Mouse (Mus musculus) cerebellum, adult 8-10 months (tissue): Measurements from ENCODE around the gene Pknox2.

Source experiments
- DNase-seq: peaks from one replicate; pipeline ENCODE4 v3.0.0; 2022

The Pknox2 gene

DNA sequence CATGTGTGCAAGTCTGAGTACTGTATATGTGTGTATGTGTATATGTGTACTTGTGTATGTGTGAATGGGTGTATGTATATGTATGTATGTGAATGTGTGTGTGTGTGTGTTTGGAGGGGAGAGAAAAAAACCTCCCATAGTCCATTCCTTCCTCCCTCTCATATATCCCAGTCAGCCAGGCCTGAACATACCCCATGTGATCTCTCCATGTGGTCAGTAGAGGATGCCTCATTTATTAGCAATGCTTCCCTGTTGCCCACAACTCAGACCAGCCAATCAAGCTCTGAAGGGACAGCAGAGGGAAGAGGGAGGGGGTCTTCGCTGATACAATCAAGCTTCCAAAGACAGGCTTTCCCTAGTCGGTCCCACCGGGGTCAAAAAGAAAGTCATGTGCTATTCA, 47.6 kb downstream of the Pknox2 start:
- DNase-seq: no peak

DNA sequence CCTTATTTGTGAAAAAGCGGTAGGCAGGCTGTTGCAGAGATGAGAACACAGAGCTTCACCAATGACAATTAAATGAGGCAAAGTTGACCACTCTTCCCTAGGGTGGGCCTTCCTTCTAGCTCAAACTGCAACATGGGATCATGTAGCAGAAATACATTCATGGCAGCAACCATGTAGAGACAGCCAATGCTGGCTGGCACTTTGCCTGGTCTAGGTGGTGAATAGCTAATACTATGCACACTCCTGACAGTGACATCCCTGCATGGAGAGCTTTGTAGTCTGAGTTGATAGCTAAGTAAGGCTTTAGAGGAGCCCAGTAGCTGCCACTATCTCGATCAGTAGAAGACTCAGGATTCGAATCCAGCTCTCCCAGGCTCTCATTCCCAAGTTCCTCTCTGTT, 48.6 kb downstream of the Pknox2 start:
- no peak for DNase-seq

DNA sequence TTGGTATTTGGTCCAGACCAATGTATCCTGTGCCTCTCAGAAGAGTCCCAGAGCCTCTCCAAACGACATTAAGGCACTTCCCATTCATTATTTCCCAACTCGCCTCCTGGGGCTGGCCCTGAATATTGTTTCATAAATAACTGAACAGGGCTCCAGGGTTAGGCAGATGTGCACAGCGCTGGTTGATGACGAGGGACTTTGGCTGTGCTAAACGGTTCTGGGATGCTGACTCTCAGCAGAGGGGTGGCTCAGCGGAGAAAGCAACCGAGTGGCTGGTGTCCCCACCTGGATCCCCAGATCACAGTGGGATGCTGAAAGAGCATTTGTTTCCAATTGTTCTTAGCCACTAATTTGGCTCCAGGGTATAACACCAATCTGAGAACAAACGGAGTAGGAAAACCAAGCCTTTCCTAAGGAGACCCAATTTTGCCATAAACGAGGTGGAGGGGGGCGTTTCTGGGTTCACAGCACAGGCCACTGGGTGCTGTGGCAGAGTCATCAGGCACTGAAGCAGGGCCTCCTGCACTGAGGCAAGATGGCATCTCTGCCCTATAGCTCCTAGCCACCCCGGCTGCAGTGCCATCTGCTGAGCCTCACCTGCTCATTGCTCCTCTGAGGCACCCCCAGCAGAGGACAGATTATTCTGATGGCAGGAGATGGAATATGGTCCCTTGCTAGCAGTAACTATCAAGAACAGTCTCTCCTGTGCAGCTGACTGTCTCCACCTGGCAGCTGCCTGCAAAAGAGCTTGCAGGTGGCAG, 52.8 kb downstream of the Pknox2 start:
- DNase-seq: no peak

DNA sequence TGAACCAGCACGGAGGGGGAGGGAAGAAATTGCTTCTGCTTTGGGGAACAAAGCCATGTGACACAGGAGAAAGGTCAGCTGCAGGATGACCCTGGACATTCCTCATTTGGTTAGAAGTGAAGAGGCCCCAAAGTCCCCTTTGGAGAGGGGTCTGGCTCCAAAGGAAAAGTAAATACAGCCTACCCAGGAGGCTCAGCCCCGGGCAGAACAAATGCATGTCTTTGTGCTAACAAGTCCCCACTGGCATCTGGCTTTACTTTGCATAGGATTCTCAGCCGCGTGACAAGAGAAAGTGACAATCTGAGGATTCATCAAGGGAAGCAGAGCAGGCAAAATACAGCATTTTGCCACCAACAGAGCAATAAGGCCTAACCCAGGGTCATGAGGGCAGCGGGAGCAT, 54.1 kb downstream of the Pknox2 start:
- no peak for DNase-seq

DNA sequence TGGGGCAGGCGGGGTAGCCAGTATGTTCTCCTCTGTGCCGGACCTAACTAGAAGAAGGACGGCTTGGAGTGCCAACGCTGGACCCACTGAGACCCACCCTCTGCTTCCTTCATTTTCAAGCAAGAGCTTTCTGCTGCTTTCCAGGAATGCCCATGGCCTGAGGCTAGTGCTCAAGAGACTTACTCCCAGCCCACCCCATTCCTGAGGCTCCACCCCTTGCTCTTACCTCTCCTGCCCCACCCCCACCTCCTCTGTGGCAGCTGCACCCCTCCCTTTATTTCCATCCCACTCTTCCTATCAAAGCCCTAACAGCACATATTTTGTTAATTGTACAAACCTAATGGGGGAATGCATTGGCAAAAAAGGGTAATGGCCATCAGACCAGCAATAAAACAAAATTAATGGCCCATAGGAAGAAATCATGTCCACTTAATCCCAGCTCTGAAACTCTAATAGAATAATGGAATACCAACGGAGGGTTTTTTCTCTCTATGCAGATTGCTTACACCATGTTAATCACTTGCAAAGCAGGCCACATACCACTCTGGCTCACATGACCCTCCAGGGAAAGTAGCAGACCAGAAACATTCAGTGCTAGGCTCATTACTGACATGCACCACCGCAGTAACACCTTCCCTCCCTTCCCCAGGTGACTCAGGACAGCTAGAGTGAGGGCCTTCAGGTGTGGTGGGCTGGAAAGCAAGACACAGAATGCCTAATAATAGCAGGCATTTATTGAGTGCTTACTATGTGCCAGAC, 57.1 kb downstream of the Pknox2 start:
- no peak for DNase-seq

DNA sequence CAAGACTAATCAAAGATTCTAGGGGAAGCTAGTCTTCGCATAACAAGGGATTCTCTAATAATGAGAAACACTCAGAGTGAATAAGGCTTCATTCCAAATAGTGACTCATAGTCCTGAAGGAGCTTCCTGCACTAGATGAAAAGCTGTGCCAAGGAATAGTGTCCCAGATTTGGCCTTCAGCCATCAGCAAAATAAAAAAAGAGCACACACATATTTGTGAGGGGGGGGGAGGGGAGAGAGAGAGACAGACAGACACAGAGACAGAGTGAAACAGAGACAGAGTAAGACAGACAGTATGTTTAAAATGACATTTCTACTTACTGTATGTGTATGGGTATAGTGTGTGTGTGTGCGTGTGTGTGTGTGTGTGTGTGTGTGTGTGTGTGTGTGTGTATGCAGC, 61.8 kb downstream of the Pknox2 start:
- DNase-seq: peak; percentile 33

DNA sequence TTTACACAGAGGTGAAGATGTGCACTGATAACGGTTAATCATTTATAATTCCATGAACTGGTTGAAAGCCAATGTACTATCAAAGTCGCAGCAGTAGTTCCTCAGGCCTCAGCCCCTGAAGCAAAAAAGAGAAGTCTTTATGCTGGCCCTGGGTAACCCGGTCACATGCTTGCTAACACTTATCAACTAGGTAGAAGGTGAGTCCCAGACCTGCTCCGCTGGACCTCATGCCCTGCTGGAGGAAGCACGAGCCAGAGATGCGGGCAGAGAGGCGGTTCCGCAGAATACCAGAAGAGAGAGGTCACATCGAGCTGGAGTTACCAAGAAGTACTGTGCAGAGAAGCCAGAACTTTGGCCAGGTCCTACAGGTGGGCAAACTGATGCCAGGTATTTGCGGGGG, 65.0 kb downstream of the Pknox2 start:
- DNase-seq: no peak

DNA sequence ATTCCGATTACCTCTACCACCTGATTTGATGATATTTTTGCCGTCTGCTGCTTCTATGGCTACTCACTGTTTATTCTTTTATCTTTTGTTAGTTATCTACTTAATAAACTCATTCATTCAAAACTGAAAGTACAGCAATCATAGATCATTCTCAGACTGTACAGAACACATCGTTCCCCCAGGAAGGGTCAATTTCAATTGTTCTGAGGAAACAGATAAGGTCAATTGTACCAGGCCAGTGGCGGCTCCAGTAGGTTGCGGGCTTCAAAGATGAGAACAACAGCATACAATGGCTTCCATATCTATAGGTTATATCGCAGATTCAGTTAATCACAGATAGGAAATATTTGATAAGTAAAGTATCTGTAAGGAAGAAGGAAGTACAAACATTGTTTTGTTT, 66.9 kb downstream of the Pknox2 start:
- DNase-seq: no peak

DNA sequence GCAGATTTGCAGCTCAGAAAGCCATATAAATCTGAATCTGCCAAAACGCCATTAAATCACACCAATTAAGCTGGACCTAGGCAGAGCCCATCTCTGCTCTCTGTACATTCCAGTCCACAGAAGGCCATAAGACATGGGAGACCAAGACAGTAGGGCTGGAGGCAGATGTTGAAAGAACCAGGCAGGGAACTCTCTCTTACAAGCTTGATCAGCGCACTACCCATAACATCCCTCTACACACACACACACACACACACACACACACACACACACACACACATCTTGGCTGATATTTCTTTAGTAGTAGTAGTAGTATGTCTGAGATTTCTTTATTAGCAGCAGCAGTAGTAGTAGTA, 70.2 kb downstream of the Pknox2 start:
- no peak for DNase-seq

DNA sequence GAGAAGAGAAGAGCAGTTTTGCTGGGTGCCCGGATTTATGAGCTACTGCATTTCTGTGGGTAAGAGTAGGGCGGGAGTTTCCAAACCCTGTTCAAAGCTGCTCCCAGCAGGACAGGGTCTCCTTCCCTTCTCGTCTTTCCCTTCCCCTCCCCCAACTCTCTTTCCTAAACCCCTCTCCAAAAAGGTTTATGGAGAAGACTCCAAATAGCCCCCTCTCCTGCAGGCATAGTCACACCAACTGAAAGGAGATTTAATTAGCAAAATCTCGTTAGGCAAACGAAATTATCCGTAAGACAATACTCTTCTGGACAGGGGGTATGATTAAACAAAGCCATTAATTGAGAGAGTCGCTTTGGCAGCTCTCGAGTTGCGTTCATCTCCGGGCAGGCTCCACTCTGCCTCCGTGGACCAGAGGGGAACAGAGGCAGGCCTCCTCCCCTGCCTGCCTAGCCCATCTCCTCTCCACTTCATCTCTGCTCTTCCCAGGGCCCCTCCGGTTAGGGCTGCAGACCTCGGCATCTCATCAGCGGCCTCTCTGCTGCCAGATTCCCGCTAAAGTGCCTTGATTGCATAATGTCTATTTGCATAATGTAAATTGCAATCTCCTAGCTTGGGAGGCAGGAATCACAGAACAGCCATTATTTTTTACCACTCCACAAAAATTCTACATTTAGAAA, 70.7 kb downstream of the Pknox2 start:
- no peak for DNase-seq

DNA sequence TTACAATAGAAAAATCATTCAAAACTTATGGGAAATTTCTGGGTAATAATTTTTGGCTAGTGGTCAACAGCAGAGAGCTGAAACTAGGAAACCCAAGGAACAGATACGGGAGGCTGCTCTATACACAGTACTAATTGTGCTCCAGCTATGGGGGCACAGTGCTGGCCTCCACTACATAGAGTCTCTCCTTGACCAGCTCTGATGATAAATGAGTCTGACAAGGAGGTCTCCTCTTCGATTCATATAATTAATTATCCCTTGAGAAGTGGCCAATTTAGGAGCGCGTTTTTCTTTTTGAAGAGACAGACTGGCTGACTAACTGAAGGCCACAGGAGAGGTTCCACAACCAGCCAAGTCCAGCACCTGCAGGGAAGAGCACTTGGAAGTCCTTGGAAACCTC, 71.3 kb downstream of the Pknox2 start:
- DNase-seq: no peak

DNA sequence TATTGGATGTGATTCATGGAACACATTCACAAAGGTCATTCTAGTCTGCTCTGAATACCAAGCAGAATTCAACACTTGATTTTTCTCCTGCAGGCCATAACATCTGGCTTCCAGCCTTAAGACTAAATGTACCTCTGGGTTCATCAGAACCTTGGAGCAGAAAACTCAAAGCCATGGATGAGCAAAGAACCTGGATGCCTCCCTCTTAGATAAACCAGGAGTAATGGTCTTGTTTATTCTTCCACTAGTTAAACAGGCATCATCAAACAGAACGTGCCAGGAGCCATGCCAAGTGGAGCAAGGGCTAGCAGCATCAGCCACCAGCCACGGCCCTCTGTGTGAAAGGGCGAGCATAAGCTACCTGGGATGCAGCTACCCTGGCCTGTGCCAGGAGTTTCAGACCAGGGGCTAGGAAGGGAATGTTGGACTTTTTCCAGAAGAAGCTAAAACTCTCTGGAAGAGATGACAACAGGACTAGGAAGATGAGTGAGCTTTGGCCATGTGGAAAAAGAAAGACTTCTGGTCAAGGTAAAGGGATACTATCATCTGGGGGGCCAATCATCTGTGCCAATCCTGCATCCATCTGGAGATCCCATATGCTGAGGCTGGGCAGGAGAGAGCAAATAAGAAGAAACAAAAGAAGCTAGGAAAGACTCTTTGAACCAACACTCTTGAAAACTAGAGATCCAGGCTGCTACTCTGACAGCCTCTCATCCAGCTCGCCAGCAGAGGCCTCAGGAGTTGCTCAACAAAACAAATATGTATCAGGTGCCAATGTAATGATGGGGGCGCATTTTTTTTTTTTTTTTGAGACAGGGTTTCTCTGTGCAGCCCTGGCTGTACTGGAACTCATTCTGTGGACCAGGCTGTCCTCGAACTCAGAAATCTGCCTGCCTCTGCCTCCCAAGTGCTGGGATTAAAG, 77.6 kb downstream of the Pknox2 start:
- DNase-seq: peak; percentile 32

DNA sequence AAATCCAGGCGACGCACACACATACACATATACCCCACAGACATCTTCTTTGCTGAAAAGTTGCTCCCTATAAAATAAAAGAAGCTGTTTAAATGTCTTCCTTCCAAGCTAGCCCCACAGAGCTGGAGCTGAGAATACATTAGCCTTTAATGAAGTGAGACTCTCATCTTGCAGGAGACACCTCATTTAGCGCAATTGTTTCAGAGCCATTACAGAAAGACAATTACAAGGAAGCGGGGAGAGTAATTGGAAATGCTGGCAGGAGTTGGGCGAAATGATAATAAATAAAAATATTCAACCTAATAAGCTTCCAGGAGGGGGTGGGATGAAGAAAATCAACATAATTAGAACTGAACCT, 79.8 kb downstream of the Pknox2 start:
- DNase-seq: no peak

DNA sequence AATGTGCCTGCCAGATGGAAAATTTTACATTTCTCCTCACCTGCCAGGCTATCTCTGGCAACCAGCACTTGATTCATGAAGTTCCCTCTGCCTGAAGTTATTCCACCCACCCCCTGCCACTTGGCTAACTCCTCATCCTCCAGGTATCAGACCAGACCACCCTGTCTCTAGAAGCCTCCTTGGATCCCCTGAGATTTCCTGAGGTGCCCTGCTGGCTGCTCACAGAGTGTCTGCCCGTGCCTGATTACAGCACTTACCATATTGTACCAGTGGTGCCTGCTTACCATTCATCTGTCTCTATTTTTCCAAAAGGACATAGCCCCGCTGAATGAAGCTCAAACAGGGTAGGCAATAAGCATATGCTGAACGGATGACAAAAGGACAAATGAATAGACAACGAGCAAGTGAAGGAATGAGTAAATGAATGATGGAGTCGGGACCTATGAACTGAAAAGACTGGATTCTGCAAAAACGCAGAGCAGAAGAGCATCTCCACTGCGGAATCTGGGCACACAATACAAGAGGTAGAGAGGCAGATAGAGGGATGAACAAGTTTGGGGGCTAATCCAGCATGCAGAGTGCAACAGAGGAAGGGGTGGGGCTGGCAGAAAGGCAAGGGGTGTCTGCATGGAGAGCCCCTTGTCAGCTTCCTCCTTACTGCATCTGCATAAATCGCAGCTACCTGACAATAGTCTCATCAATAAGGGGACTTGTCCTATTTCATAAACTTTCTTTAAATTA, 80.3 kb downstream of the Pknox2 start:
- no peak for DNase-seq

DNA sequence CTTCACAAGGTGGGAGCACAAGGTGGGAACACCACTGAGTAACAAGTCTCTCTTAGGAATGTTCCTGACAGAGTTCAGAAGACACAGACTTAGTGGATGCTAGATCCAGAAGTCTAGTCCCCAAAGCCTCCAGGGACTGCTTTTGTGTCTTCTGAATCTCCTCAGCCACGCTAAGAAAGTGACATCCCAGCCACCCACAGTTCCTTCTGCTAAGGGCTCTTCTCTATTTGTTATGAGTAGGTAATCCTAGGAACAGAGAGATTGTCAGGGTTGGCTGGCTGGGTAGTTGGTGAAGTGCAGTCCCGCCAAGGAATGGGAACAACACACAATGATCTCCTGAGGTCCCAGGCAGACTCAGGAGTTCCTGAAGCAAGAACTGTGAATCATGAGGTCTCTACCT, 85.6 kb downstream of the Pknox2 start:
- no peak for DNase-seq

DNA sequence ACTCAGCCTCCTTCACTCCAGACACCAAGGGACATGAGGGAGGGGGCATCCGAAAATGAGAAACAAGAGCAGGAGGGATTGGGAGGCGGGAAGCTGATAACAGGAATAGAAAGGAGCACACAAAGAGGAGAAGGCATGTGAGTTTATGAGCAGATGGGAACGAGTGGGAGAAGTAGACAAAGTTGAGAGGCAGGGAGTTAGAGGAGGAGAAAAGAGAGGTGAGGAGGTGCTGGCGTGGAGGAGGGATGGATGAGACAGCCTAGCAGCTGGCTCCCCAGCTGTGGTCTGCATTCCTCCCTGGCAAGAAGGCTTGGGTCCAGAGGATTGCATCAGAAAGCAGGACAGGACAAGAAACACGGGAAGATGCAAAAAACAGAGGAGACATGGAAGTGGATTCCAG, 92.5 kb downstream of the Pknox2 start:
- no peak for DNase-seq

DNA sequence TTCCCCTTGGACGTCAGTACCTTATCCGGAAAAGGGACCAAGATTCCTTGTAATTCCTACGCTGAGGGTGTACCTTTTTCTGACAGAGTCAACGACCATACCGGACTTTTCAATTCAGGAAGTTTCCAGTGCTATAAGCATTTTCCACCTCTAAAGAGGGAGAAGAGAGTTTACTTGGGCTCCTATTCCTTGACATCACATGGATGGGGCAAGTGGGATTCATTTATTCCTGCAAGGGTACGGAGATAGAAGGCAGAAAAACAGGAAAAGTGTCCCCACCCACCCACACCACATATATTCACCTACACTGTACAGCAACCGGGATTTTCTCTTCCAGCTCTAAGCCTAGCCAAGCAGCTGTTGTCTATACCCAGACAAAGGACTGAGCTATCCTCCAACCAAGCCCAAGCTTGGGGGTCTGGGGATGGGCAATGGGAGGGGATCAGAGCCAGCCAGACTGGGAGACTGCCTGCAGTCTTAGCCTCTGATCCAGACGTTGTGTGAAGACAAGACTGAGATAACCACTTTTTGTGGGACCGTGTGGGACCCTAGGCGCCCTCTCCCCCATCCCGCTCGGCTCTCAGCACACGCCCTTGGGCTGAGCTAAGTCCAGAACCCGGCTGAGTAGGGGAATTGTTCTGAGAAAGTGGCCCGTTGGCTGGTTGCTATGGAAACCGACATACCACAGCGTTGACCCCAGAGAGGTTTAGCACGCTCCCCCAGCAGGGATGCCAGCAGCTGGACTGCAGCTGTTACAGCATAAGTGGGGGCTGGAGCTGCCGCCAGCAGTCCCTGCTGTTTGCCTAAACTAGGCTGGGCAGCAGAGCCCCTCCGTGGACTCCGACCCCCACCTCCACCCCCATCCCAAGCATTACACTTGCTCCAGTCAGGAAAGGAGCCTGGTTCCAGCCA, 93.3 kb downstream of the Pknox2 start:
- DNase-seq: no peak

DNA sequence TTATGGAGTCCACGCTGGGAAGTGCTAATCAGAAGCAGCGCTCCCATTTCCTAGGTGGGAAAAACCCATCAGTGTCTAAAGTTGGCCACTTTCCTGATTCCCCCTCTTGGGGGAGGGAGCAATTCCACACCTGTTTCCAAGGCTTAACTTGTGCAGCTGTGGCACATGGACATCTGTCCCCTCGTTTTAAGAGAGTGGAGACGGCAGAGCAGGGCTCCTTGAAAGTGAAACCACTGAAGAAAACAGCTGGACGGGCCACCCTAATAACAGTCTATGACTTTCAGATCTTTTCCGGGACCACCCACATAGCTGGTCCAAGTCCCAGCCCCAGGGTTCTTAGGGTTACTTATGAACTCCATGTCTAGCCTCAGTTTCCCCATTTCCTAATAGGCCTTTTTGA, 94.2 kb downstream of the Pknox2 start:
- no peak for DNase-seq

DNA sequence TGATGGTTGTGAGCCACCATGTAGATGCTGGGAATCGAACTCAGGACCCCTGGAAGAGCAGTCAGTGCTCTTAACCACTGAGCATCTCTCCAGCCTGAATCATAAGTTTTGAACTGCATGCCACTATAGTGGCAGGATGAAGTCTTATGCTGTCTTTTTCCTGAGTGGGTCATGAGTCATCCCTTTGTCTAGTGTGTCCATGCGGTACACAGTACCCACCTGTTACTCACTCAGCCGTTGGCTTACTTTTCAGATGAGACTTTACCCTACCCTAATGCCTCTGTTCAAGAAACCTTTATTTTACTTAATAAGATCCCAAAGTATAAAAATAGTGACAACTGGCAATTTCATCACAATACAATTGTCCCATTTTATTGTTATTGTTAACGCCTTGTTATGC, 95.5 kb downstream of the Pknox2 start:
- no peak for DNase-seq

DNA sequence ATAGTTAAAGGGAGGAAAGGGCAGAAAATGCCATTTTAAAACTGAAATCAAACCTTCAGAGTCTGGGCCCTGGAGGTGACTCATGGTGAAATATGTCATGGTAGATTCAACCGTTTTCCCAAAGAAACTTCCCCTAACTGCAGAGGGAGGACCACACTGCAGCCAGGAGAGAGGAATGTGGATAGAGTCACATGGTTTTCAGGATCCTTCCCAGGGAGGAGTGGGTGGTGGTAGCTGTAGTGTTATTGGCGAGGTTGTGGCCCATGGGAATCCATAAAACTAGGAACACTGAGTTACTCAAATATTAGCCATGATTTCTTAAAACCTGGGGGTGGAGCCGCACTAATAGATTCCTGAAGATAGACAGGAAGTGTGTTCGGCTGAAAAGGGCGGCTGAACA, 99.7 kb downstream of the Pknox2 start:
- DNase-seq: no peak

DNA sequence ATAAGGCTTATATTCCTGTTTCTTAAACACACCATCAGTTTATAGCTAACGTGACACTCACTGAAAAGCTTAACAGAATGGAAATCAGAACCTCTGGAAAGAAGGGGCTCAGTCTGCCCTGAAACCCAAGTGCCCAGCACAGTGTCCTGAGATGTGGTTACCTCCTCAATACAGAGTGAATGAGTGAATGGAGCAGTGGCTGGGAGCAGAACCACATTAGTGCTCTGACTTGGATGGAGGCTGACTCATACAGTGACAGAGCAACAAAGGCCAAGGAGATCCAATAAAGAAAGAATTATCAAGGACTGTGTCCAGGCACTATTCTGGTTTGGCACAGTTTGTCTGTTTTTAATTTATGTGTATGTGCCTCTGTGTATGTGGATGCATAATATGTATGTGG, 101.3 kb downstream of the Pknox2 start:
- DNase-seq: no peak
